Mouse (Mus musculus) CD4-positive, CD25-positive, alpha-beta regulatory T cell (primary cell): Measurements from ENCODE around the gene Teddm1b. TPM values are rescaled to one million over a fixed set of nuclear protein-coding genes. Genes with fewer than 3 reads are reported as not detected.

Experiments
- polyA plus RNA-seq: library from polyadenylated mRNA; unstranded; fragments of 100-300 nt; shearing (Covaris generic); gene quantifications from one replicate; pipeline ENCODE4 v1.2.1, GENCODE M21; 2017

Teddm1b gene
- 0.12 TPM for polyA plus RNA-seq

DNA sequence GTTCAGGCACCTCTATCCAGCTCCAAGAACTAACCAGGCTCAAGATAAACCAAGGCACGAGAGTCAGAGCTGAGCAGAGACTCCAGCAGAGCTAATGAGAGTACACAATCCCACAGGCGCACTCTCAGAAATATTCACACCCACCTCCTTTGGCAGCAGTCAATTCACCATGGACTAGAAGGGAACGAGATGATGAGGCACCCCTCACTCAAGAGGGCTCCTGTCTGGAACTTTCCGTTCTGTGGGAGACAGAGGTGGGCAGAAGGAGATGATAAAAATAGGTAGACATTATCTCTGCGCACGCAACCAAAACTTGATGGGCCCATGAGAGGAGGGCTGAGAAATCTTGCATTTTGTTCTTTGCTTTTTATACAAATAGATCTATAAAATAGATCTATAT, at the start of gene Teddm1b:
TSS of gene Teddm1b (plus strand) at position 301 of the 400 bp plus-strand sequence.

DNA sequence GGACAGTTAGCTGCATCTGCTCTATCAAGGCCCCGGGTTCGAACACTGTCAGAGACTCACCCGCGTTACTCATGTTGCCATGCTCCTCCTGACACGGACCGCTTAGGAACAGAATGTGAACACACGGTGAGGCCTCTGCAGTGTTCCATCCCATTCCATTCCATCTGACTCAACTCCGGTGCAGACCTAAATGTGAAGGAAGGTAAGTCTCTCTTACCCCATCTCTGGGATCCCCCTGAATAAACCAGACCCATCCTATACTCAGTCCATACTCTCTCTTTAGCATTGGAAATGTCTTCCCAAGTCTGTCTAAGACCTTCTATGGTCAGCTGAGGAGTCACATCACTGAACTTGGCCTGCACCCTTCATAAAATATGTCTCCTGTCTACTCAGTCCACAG, 30.1 kb upstream of the Teddm1b start, which contains the start of gene Rgsl1:
TSS of gene Rgsl1 (minus strand) at position 101 of the 400 bp plus-strand sequence.

DNA sequence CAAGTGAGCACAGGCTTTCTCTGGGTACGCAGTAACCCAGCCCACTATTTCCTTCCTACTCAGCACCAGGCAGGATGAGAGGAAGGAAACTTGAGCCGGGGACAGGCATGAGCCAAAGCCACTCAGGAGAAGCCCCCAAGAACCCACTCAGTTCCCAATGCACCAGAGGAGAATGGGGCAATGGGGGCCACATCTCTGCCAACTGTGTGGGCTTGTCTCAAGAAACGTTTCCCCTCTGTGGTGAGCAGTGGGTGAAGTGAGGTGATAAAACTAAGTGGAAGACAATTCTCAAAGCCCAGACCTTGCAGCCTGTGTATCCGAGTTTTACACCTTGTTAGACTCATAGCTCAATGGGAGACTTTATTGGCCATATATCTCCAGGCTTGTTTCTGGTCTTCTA, 17.3 kb downstream of the Teddm1b start, which contains the start of gene Teddm1a:
TSS of gene Teddm1a (plus strand) at position 301 of the 400 bp plus-strand sequence.

GRCm38 (mm10) chr1:153899731-153900380, 25.7 kb downstream of the Teddm1b start, which contains the start of the genes Glul and Teddm2:
Glul (plus strand) TSS chr1:153899944.
Teddm2 (minus strand) TSS chr1:153900228.

Other genes starting within 250 kb of the Teddm1b start
- not detected for gene Rgs8, start 221.3 kb upstream of the Teddm1b start, polyA plus RNA-seq
- 28.5 TPM for gene Rgs16, start 134.0 kb upstream of the Teddm1b start, polyA plus RNA-seq
- gene Rnasel, start 124.9 kb upstream of the Teddm1b start, polyA plus RNA-seq, result 27.7 TPM
- 0.12 TPM for gene Rgsl1, start 30.2 kb upstream of the Teddm1b start, polyA plus RNA-seq
- not detected for gene Teddm1a, start 17.4 kb downstream of the Teddm1b start, polyA plus RNA-seq
- gene Glul, start 25.6 kb downstream of the Teddm1b start, polyA plus RNA-seq, result 29.5 TPM
- gene Teddm2, start 25.9 kb downstream of the Teddm1b start, polyA plus RNA-seq, result 0.43 TPM